13 mouse cellular contexts compared by ENCODE assay signal in genomic region chr4:125211459-125212175, GRCm38 (mm10).
DNase-seq lines count a peak whose midpoint lies in the region; ATAC-seq and TF ChIP-seq lines count a peak whose summit lies in the region.
"Had no signal": no experiment of that assay in that cellular context is flagged by ENCODE, and none has a peak within 500 bp of the region (broad histone marks: within the 10 kb centered on the region; RNA-seq: fewer than 3 reads in every experiment).

No protein-coding gene starts in this region.

- H3K4me1 ChIP-seq in heart, embryonic 12.5 days (replicated peaks), result no peaks in the 10 kb centered on the region
- no peaks in the 10 kb centered on the region for H3K4me1 ChIP-seq in kidney, postnatal 0 days (replicated peaks; ENCODE audit: insufficient read depth, low read length)
- no peaks in the 10 kb centered on the region for H3K4me1 ChIP-seq in forebrain, embryonic 13.5 days
- no peaks in the 10 kb centered on the region for H3K4me1 ChIP-seq in forebrain, embryonic 15.5 days

- DNase-seq in heart, postnatal 10 days, result peak; percentile 21 to 35
- DNase-seq in testis, postnatal 14 days (ENCODE audit: low spot score), result peak; percentile 23
- no peak for DNase-seq in testis, postnatal 10 days (ENCODE audit: low spot score)
- DNase-seq in kidney, postnatal 0 days (ENCODE audit: low spot score), result peak; percentile 78
- DNase-seq in retina, postnatal 1 day, result no peak
- DNase-seq: cerebellum, adult 2 months; gastrocnemius, postnatal 36 days had no signal

- no peak overlapping the region for H3K27ac ChIP-seq in heart, embryonic 12.5 days (ENCODE audit: poor library complexity, severe bottlenecking)
- no peak overlapping the region for H3K27ac ChIP-seq in kidney, postnatal 0 days
- H3K27ac ChIP-seq in forebrain, embryonic 13.5 days, result no peak overlapping the region
- H3K27ac ChIP-seq in forebrain, embryonic 15.5 days (replicated peaks), result no peak overlapping the region
- H3K27ac ChIP-seq: hindbrain, embryonic 10.5 days; liver, embryonic 14.5 days had no signal

- intact Hi-C loops in heart, postnatal 10 days (cut with DNase I), result no loop called here

- WGBS in heart, embryonic 12.5 days, result 41% methylated on average over 4 of the region's 4 CpGs
- WGBS in kidney, postnatal 0 days, result 28% methylated on average over 4 of the region's 4 CpGs
- 70% methylated on average over 4 of the region's 4 CpGs for WGBS in forebrain, embryonic 13.5 days
- WGBS in forebrain, embryonic 15.5 days, result 66% methylated on average over 4 of the region's 4 CpGs

- H3K4me3 ChIP-seq in heart, embryonic 12.5 days, result no peak overlapping the region
- H3K4me3 ChIP-seq in kidney, postnatal 0 days (replicated peaks; ENCODE audit: low read depth, low read length), result no peak overlapping the region
- no peak overlapping the region for H3K4me3 ChIP-seq in forebrain, embryonic 13.5 days
- H3K4me3 ChIP-seq in forebrain, embryonic 15.5 days, result no peak overlapping the region
- H3K4me3 ChIP-seq: hindbrain, embryonic 10.5 days had no signal

- no peak overlapping the region for H3K4me2 ChIP-seq in heart, embryonic 12.5 days
- H3K4me2 ChIP-seq in kidney, postnatal 0 days (ENCODE audit: low read length), result no peak overlapping the region
- no peak overlapping the region for H3K4me2 ChIP-seq in forebrain, embryonic 13.5 days
- H3K4me2 ChIP-seq in forebrain, embryonic 15.5 days (replicated peaks), result no peak overlapping the region

- H3K27me3 ChIP-seq in heart, embryonic 12.5 days (replicated peaks), result peaks cover 20% of the 10 kb centered on the region
- H3K27me3 ChIP-seq in kidney, postnatal 0 days (ENCODE audit: insufficient read depth, low read length), result no peaks in the 10 kb centered on the region
- H3K27me3 ChIP-seq in forebrain, embryonic 13.5 days, result peaks cover 3% of the 10 kb centered on the region; the same call in 1 of the 2 replicates
- H3K27me3 ChIP-seq in forebrain, embryonic 15.5 days, result no peaks in the 10 kb centered on the region

- no peak for TF ChIP-seq CTCF in kidney, postnatal 0 days (IDR thresholded peaks at IDR 0.05; ENCODE audit: low read depth)

- ATAC-seq in heart, embryonic 12.5 days (ENCODE audit: insufficient number of reproducible peaks, low FRiP score), result no peak
- no peak; the same call in 1 of the 2 replicates for ATAC-seq in kidney, postnatal 0 days (replicated peaks; ENCODE audit: low FRiP score, low read depth)
- ATAC-seq in forebrain, embryonic 13.5 days, result no peak
- no peak for ATAC-seq in forebrain, embryonic 15.5 days (replicated peaks)
- ATAC-seq: inflammation-experienced regulatory T-cells, adult 6 months had no signal

- H3K9ac ChIP-seq in heart, embryonic 12.5 days, result no peak overlapping the region
- H3K9ac ChIP-seq in kidney, postnatal 0 days (ENCODE audit: low read depth, low read length), result no peak overlapping the region
- no peak overlapping the region for H3K9ac ChIP-seq in forebrain, embryonic 13.5 days
- no peak overlapping the region for H3K9ac ChIP-seq in forebrain, embryonic 15.5 days (replicated peaks)
- H3K9ac ChIP-seq: liver, embryonic 14.5 days had no signal

- H3K36me3 ChIP-seq in heart, embryonic 12.5 days, result no peaks in the 10 kb centered on the region
- no peaks in the 10 kb centered on the region for H3K36me3 ChIP-seq in kidney, postnatal 0 days (ENCODE audit: insufficient read depth, low read length)
- H3K36me3 ChIP-seq in forebrain, embryonic 13.5 days (ENCODE audit: poor library complexity, severe bottlenecking), result no peaks in the 10 kb centered on the region
- no peaks in the 10 kb centered on the region for H3K36me3 ChIP-seq in forebrain, embryonic 15.5 days
- H3K36me3 ChIP-seq: hindbrain, embryonic 10.5 days had no signal

- H3K9me3 ChIP-seq in heart, embryonic 12.5 days (replicated peaks), result peaks cover 10% of the 10 kb centered on the region
- H3K9me3 ChIP-seq in kidney, postnatal 0 days (replicated peaks; ENCODE audit: low read length), result no peaks in the 10 kb centered on the region
- 0 out of 2 replicates have a peak, but pooled peaks cover 12% of the 10 kb centered on the region for H3K9me3 ChIP-seq in forebrain, embryonic 13.5 days (replicated peaks)
- H3K9me3 ChIP-seq in forebrain, embryonic 15.5 days, result peaks cover 3% of the 10 kb centered on the region; the same call in 1 of the 2 replicates

Comparison
In these comparisons a context has a peak if more than half of its experiments do, and no peak if none do; other contexts are left out.
1. DNase-seq: peak in heart, postnatal 10 days (2 of 2), testis, postnatal 14 days (single experiment) and kidney, postnatal 0 days (single experiment); none in testis, postnatal 10 days (single experiment) and retina, postnatal 1 day (single experiment).